Mouse (Mus musculus) heart, adult 9 months (tissue): ENCODE results near the gene Rtn2.

Experiments
- DNase-seq, 2 experiments: peaks; one replicate each; pipeline ENCODE4 v3.0.0; 2022; ENCODE audit warnings: low spot score in 2 of 2

Rtn2 gene

DNA sequence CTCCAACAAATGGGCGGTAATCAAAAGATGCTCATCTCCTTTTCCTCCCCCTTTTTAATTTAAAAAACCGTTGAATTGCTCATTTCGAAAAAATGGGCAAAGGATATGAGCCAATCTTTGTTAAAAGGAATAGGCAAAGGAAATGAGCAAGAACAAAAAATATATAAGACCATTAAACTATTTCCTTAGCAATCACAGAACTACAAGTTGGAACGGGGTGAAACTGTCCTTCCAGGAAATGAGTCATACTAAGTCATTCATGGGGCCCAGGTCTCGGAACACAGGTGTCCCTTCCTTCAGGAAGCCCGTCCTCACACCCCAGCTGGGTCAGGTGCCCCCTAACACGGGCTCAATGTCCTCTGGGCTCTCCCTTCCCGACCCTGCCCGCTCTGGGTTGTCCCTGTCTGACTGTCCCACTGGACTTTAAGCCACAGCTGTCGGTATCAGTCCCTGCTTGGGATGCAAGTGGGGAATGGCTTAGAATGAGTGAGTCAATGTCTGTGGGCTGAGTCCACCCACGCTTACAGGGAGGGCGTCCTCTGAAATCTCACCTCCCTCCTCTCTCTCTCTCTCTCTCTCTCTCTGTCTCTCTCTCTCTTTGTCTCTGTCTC lies 61.9 kb downstream of the Rtn2 start, which contains the start of gene Ercc1:
TSS of gene Ercc1 (plus strand) at position 542 of the 611 bp plus-strand sequence.
- peak in 1 of 2 experiments; percentile 43 for DNase-seq

DNA sequence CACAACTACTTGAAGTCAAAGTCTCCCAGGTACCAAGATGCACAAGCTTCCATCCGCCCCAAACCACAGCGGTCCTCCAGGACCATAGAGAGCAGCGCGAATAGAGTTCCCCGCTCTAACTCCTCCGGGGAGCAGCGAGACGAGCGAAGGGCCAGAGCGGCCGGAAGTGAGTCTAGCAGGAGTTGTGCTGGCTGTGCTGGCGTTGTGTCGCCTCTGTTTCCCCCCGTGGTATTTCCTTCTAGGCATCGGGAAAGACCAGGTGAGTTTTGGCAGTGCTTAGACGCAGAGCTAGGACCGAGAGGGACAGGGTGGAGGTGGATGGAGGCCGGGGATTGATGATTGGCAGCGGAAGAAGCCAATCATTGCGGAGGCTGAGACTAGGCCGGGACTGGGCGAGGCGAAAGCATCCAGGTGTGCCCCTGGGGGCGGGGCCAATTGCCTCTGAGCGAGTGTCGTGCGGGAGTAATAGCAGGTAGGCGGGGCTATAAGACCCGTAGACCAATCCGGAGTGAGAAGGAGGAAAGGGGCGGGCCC lies 62.6 kb downstream of the Rtn2 start:
- peak; percentile 93 to 94 for DNase-seq
